Mouse (Mus musculus): ENCODE measurements around the gene Nrxn3. TPM values are rescaled to one million over a fixed set of nuclear protein-coding genes. Genes with fewer than 3 reads are reported as not detected.

Nrxn3 gene
- total RNA-seq, 2 experiments from 2014 or later = 217 to 239 TPM

GRCm38 (mm10) chr12:89159353-89159752 lies 436.7 kb downstream of the Nrxn3 start:
- no peak for DNase-seq (ENCODE audit: low spot score in 2 of 2)

GRCm38 (mm10) chr12:89174306-89175159 lies 451.9 kb downstream of the Nrxn3 start:
- DNase-seq (ENCODE audit: low spot score in 2 of 2) = no peak

GRCm38 (mm10) chr12:89179970-89180666 lies 457.4 kb downstream of the Nrxn3 start:
- no peak for DNase-seq (ENCODE audit: low spot score in 2 of 2)

GRCm38 (mm10) chr12:89181157-89181561 lies 458.5 kb downstream of the Nrxn3 start:
- DNase-seq (ENCODE audit: low spot score in 2 of 2) = no peak

GRCm38 (mm10) chr12:89198764-89199525 lies 476.3 kb downstream of the Nrxn3 start:
- no peak for DNase-seq (ENCODE audit: low spot score in 2 of 2)

GRCm38 (mm10) chr12:89211608-89212007 lies 488.9 kb downstream of the Nrxn3 start:
- no peak for DNase-seq (ENCODE audit: low spot score in 2 of 2)

GRCm38 (mm10) chr12:89239826-89240225 lies 517.1 kb downstream of the Nrxn3 start:
- no peak for DNase-seq (ENCODE audit: low spot score in 2 of 2)

- no peak for DNase-seq (ENCODE audit: low spot score in 2 of 2)
Measured at GRCm38 (mm10) chr12:89241554-89241953, 518.9 kb downstream of the Nrxn3 start.

GRCm38 (mm10) chr12:89242476-89242875 lies 519.8 kb downstream of the Nrxn3 start:
- DNase-seq (ENCODE audit: low spot score in 2 of 2) = no peak

GRCm38 (mm10) chr12:89255275-89255892 lies 532.7 kb downstream of the Nrxn3 start:
- DNase-seq (ENCODE audit: low spot score in 2 of 2) = no peak

- DNase-seq (ENCODE audit: low spot score in 2 of 2) = no peak
Measured at GRCm38 (mm10) chr12:89258879-89259278, 536.2 kb downstream of the Nrxn3 start.

GRCm38 (mm10) chr12:89260076-89260475 lies 537.4 kb downstream of the Nrxn3 start:
- no peak for DNase-seq (ENCODE audit: low spot score in 2 of 2)

- no peak for DNase-seq (ENCODE audit: low spot score in 2 of 2)
Measured at GRCm38 (mm10) chr12:89262261-89262660, 539.6 kb downstream of the Nrxn3 start.

- DNase-seq (ENCODE audit: low spot score in 2 of 2) = no peak
Measured at GRCm38 (mm10) chr12:89282362-89283343, 560.0 kb downstream of the Nrxn3 start.

- DNase-seq (ENCODE audit: low spot score in 2 of 2) = no peak
Measured at GRCm38 (mm10) chr12:89284412-89284811, 561.7 kb downstream of the Nrxn3 start.

GRCm38 (mm10) chr12:89287037-89287436 lies 564.4 kb downstream of the Nrxn3 start:
- peak in 1 of 2 experiments; percentile 12 for DNase-seq (ENCODE audit: low spot score in 2 of 2)

- no peak for DNase-seq (ENCODE audit: low spot score in 2 of 2)
Measured at GRCm38 (mm10) chr12:89289589-89290274, 567.1 kb downstream of the Nrxn3 start.

- no peak for DNase-seq (ENCODE audit: low spot score in 2 of 2)
Measured at GRCm38 (mm10) chr12:89290736-89291574, 568.3 kb downstream of the Nrxn3 start.

Data from left cerebral cortex, adult 18-20 months (tissue).